Mouse (Mus musculus): ENCODE data around the gene Gm49353. TPM values are rescaled to one million over a fixed set of nuclear protein-coding genes. Genes with fewer than 3 reads are reported as not detected.

The Gm49353 gene
- total and polyA plus RNA-seq, 3 experiments = not detected

GRCm38 (mm10) chr10:29180210-29180609 lies 18.5 kb upstream of the Gm49353 start:
- dilution Hi-C loops (cut with MboI; ENCODE audit: extremely low pct_ligation_motif_present, extremely low pct_unique_long_range_greater_than_20kb, low sequenced_read_pairs) (no loop called here), in situ Hi-C loops (cut with MboI; ENCODE audit: low pct_ligation_motif_present, low pct_unique_long_range_greater_than_20kb, low sequenced_read_pairs) (no loop called here)
- Histone ChIP-seq H3K9me3 (replicated peaks; ENCODE audit: low read length) (no peaks in the 10 kb centered on the region), H3K4me1 (ENCODE audit: control insufficient read depth in 1 of 2, insufficient read depth in 2 of 2) (no peaks in the 10 kb centered on the region), H3K79me2 (replicated peaks; ENCODE audit: control insufficient read depth, extremely low read depth, insufficient read depth, poor library complexity, severe bottlenecking) (no peaks in the 10 kb centered on the region), H3K27ac (ENCODE audit: insufficient read depth, low read depth) (no peak overlapping the region), H3K9ac (ENCODE audit: insufficient read depth, low read depth) (no peak overlapping the region), H3K4me3 (replicated peaks in 1 of 3; ENCODE audit: low read depth in 2 of 3, low read length in 2 of 3, poor library complexity in 1 of 3) (no peak overlapping the region), H3K36me3 (replicated peaks in 1 of 2; ENCODE audit: control insufficient read depth in 1 of 2, insufficient read depth in 1 of 2, low read length in 1 of 2) (no peaks in the 10 kb centered on the region), H3K4me2 (ENCODE audit: insufficient read depth, low read depth, poor library complexity, severe bottlenecking) (no peak overlapping the region), H3K27me3 (replicated peaks) (no peaks in the 10 kb centered on the region)
- TF ChIP-seq UBTF (IDR thresholded peaks at IDR 0.05; ENCODE audit: low read depth, low read length) (no peak), TCF12 (IDR thresholded peaks at IDR 0.05; ENCODE audit: low read depth, low read length) (no peak), EP300 (IDR thresholded peaks at IDR 0.05; ENCODE audit: low read length) (no peak), MAFK (IDR thresholded peaks at IDR 0.05; ENCODE audit: insufficient replicate concordance, low read length) (no peak), E2F4 (IDR thresholded peaks at IDR 0.05; ENCODE audit: insufficient replicate concordance, low read depth, low read length) (no peak), MAZ (IDR thresholded peaks at IDR 0.05; ENCODE audit: low read depth, low read length) (no peak), CHD2 (IDR thresholded peaks at IDR 0.05; ENCODE audit: low read length) (no peak), JUND (conservative IDR thresholded peaks at IDR 0.05; ENCODE audit: low read depth, low read length) (no peak)
- DNase-seq (ENCODE audit: extremely low read depth) = no peak

- H3K4me2 ChIP-seq (ENCODE audit: insufficient read depth, low read depth, poor library complexity, severe bottlenecking) = no peak overlapping the region
- H3K9ac ChIP-seq (ENCODE audit: insufficient read depth, low read depth) = no peak overlapping the region
- no peaks in the 10 kb centered on the region for H3K4me1 ChIP-seq (ENCODE audit: control insufficient read depth in 1 of 2, insufficient read depth in 2 of 2)
- in situ Hi-C loops (cut with MboI; ENCODE audit: low pct_ligation_motif_present, low pct_unique_long_range_greater_than_20kb, low sequenced_read_pairs) (no loop called here), dilution Hi-C loops (cut with MboI; ENCODE audit: extremely low pct_ligation_motif_present, extremely low pct_unique_long_range_greater_than_20kb, low sequenced_read_pairs) (no loop called here)
- H3K27ac ChIP-seq (ENCODE audit: insufficient read depth, low read depth) = no peak overlapping the region
- H3K36me3 ChIP-seq (replicated peaks in 1 of 2; ENCODE audit: control insufficient read depth in 1 of 2, insufficient read depth in 1 of 2, low read length in 1 of 2) = no peaks in the 10 kb centered on the region
- H3K79me2 ChIP-seq (replicated peaks; ENCODE audit: control insufficient read depth, extremely low read depth, insufficient read depth, poor library complexity, severe bottlenecking) = no peaks in the 10 kb centered on the region
- DNase-seq (ENCODE audit: extremely low read depth) = no peak
- TF ChIP-seq TCF12 (IDR thresholded peaks at IDR 0.05; ENCODE audit: low read depth, low read length) (no peak), RCOR1 (conservative IDR thresholded peaks at IDR 0.05; ENCODE audit: low read depth, low read length) (no peak), UBTF (IDR thresholded peaks at IDR 0.05; ENCODE audit: low read depth, low read length) (no peak), POLR2A (IDR thresholded peaks at IDR 0.05; ENCODE audit: low read depth, low read length) (no peak), MAX (IDR thresholded peaks at IDR 0.05; ENCODE audit: low read length) (no peak), SMC3 (IDR thresholded peaks at IDR 0.05; ENCODE audit: low read depth, low read length) (no peak), MXI1 (IDR thresholded peaks at IDR 0.05; ENCODE audit: low read depth, low read length) (no peak), POLR2AphosphoS2 (IDR thresholded peaks at IDR 0.05; ENCODE audit: low read depth, low read length) (no peak)
- H3K9me3 ChIP-seq (replicated peaks; ENCODE audit: low read length) = no peaks in the 10 kb centered on the region
- H3K4me3 ChIP-seq (replicated peaks in 1 of 3; ENCODE audit: low read depth in 2 of 3, low read length in 2 of 3, poor library complexity in 1 of 3) = no peak overlapping the region
- no peaks in the 10 kb centered on the region for H3K27me3 ChIP-seq (replicated peaks)
Measured at GRCm38 (mm10) chr10:29181046-29181445, 17.7 kb upstream of the Gm49353 start.

GRCm38 (mm10) chr10:29193769-29194168 lies 5.0 kb upstream of the Gm49353 start:
- no peaks in the 10 kb centered on the region for H3K4me1 ChIP-seq (ENCODE audit: control insufficient read depth in 1 of 2, insufficient read depth in 2 of 2)

More at GRCm38 (mm10) chr10:29193769-29194168, 5.0 kb upstream of the Gm49353 start:
- Histone ChIP-seq H3K27me3 (replicated peaks) (no peaks in the 10 kb centered on the region), H3K9me3 (replicated peaks; ENCODE audit: low read length) (peaks cover 4% of the 10 kb centered on the region), H3K4me3 (replicated peaks in 1 of 3; ENCODE audit: low read depth in 2 of 3, low read length in 2 of 3, poor library complexity in 1 of 3) (no peak overlapping the region), H3K79me2 (replicated peaks; ENCODE audit: control insufficient read depth, extremely low read depth, insufficient read depth, poor library complexity, severe bottlenecking) (no peaks in the 10 kb centered on the region), H3K27ac (ENCODE audit: insufficient read depth, low read depth) (no peak overlapping the region), H3K9ac (ENCODE audit: insufficient read depth, low read depth) (no peak overlapping the region), H3K36me3 (replicated peaks in 1 of 2; ENCODE audit: control insufficient read depth in 1 of 2, insufficient read depth in 1 of 2, low read length in 1 of 2) (no peaks in the 10 kb centered on the region), H3K4me2 (ENCODE audit: insufficient read depth, low read depth, poor library complexity, severe bottlenecking) (no peak overlapping the region)
- in situ Hi-C loops (cut with MboI; ENCODE audit: low pct_ligation_motif_present, low pct_unique_long_range_greater_than_20kb, low sequenced_read_pairs) (no loop called here), dilution Hi-C loops (cut with MboI; ENCODE audit: extremely low pct_ligation_motif_present, extremely low pct_unique_long_range_greater_than_20kb, low sequenced_read_pairs) (no loop called here)
- no peak for TF ChIP-seq MAZ (IDR thresholded peaks at IDR 0.05; ENCODE audit: low read depth, low read length)
- no peak for TF ChIP-seq ELF1 (IDR thresholded peaks at IDR 0.05; ENCODE audit: low read depth, low read length)
- no peak for TF ChIP-seq SMC3 (IDR thresholded peaks at IDR 0.05; ENCODE audit: low read depth, low read length)
- no peak for TF ChIP-seq TBP (conservative IDR thresholded peaks at IDR 0.05; ENCODE audit: low read depth, low read length)
- TF ChIP-seq E2F4 (IDR thresholded peaks at IDR 0.05; ENCODE audit: insufficient replicate concordance, low read depth, low read length) = no peak
- no peak for DNase-seq (ENCODE audit: extremely low read depth)

All from CH12.LX (cell line).